Mouse (Mus musculus) urinary bladder, postnatal 14 days (tissue): Measurements from ENCODE around the gene Rhobtb1.

ENCODE experiments used
- DNase-seq: peaks from one replicate; pipeline ENCODE4 v3.0.0; 2021; ENCODE audit warnings: low spot score

The Rhobtb1 gene

DNA sequence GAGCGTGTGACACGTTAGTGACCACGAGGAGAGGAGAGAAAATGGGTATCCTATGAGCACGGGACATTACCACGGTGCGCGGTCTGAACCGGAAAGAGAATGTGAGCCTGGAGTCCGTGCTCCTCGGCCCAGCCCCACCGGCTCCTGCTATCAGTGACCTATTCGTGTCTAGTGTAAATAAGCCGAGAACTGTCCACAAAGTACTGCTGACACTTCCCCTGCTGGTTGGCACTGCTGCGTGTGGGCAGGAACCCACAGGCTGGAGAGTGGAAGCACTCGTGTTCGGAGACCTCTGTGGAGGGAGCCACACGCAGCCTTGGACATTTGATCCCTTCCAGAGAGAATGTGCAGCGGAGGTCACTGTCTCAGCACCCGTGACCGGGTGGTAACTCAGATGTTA lies at the start of gene Rhobtb1:
Gene Rhobtb1, plus strand, starts transcription at position 390 of the 400 bp plus-strand sequence.
- DNase-seq: peak; percentile 15

- DNase-seq: peak; percentile 71
Observed at GRCm38 (mm10) chr10:69101988-69102387, 49.2 kb upstream of the Rhobtb1 start.

DNA sequence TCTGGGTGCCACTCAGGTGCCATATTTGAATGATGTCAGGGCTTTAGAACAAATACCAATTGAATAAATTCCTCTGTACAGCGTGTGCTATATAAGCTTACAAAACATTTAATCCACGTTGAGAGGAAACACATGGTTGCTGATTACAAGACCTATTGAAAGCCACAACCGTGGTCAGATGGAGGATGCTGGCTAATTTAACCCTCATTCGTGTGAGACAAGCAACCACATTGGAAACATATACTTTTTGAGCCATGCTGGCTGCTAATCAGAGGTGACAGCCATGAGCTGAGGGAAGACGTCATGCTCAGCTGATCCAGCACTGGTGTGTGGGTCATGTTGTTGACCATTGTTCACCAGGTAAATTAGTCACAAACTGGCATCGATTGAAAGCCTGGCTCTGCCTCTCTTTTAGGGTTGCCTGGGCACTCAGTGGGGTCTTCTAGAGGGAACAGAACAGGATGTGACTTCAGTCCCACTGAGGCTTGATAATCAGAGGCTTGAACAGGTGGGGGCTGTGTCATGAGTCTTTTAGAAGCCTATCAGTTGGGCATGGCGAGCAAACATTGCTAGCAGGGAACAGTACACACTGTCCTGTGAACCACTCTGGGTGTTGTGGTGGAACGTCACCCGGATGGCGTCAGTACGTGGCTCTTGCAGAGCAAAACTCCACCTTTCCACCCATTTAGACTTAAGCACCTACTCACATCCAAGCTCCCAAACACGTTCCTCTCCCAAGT lies 46.9 kb upstream of the Rhobtb1 start:
- no peak for DNase-seq

- DNase-seq: no peak
Observed at GRCm38 (mm10) chr10:69104883-69105225, 46.4 kb upstream of the Rhobtb1 start.

- no peak for DNase-seq
Observed at GRCm38 (mm10) chr10:69106796-69107195, 44.4 kb upstream of the Rhobtb1 start.

- DNase-seq: peak; percentile 70
Observed at GRCm38 (mm10) chr10:69107253-69107652, 44.0 kb upstream of the Rhobtb1 start.

GRCm38 (mm10) chr10:69114384-69114783 lies 36.9 kb upstream of the Rhobtb1 start:
- DNase-seq: no peak

DNA sequence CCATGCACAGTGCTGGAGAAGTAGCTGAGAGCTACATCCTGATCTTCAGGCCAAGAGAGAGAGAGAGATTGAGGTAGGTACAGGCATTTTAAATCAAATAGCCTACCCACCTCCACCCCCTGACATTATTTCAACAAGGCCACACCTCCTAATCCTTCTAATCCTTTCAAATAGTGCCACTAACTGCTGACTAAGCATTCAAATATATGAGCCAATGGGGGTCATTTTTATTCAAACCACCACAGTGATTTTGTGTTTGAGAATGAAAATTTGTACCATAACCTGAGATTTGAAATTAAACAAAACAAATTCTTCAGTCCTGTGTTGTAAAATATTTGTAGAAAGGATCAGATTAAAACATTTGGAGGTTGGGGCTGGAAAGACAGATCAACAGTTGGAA lies 33.2 kb upstream of the Rhobtb1 start:
- no peak for DNase-seq

DNA sequence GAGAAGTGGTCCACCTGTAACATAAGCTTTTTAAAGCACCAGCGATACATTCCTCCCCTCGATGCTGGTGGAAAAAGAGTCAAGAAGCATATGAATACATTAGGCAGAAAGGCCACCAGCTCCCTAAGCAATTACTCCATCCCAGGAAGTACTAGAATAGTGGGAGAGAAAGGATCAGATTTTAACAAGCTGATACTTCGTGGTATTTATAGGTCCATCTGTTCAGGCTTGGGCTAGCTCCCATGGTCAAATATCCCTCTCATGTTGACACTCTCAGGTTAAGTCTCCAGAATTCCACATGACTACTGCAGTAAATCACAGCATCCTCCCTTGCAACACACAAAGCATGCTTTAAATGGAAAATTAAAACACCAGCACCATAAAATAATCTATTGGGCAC lies 32.3 kb upstream of the Rhobtb1 start:
- DNase-seq: no peak

- DNase-seq: no peak
Observed at GRCm38 (mm10) chr10:69119456-69119855, 31.8 kb upstream of the Rhobtb1 start.

DNA sequence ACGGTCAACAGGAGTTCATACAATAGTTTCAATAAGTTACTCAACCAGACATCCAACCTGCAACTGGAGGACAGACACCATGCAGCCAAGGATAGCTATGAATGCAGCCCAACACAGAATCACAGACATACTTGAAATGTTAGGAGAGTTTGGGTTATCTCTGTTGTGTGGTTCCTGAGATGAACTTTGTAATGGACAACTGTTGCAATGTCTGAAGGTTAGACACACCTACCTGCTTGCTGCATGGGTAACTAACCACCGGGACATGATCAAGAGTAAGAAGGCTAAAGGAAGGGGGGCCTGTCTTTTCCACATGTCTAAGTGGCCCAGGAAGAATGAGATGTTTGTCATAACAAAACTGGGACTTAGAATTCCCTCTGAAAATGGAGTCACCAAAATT lies 24.7 kb upstream of the Rhobtb1 start:
- no peak for DNase-seq

GRCm38 (mm10) chr10:69128531-69128930 lies 22.7 kb upstream of the Rhobtb1 start:
- no peak for DNase-seq

- DNase-seq: no peak
Observed at GRCm38 (mm10) chr10:69130613-69131012, 20.6 kb upstream of the Rhobtb1 start.

- no peak for DNase-seq
Observed at GRCm38 (mm10) chr10:69134356-69134755, 16.9 kb upstream of the Rhobtb1 start.

- DNase-seq: no peak
Observed at GRCm38 (mm10) chr10:69136241-69136828, 14.9 kb upstream of the Rhobtb1 start.

GRCm38 (mm10) chr10:69149252-69149651 lies 2.0 kb upstream of the Rhobtb1 start:
- no peak for DNase-seq

GRCm38 (mm10) chr10:69152971-69153370 lies 1.7 kb downstream of the Rhobtb1 start:
- no peak for DNase-seq

- DNase-seq: no peak
Observed at GRCm38 (mm10) chr10:69155428-69156175, 4.4 kb downstream of the Rhobtb1 start.

DNA sequence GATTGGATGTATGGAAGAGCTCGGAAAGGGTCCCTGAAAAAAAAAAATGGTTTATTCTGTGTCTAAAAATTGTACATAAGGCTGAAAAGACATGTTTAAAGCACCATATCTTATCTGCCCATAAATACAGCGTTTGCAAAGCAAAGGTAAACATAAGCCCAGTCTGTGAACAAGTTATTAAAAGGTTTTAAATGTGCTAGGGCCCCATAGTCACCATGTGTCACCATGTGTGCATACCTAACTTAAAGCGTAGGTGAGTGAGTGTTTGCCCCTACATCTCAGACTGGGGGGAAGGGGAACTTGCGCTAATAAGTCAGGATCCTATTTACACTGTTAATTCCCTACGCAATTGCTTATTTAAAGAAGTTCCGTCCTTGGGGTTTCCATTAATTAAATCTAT lies 5.2 kb downstream of the Rhobtb1 start:
- DNase-seq: no peak

DNA sequence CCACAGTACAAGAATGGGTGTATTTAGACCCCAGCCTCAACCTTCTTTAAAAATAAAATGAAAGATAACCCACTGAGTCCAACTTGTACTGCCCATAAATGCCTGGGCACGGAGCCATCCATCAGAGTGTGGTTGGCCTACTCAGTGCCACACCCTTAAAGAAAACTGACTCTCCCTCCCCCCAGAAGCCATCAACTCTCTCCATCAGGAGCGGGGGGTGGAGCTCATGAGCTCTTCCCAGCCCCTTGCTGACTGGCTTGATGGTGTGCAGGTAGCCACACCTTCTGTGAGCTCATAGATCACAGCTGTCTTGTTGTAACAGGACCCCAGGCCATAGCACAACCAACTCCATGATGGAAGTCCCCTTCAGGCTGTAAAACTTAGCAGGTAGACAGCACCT lies 6.2 kb downstream of the Rhobtb1 start:
- no peak for DNase-seq

DNA sequence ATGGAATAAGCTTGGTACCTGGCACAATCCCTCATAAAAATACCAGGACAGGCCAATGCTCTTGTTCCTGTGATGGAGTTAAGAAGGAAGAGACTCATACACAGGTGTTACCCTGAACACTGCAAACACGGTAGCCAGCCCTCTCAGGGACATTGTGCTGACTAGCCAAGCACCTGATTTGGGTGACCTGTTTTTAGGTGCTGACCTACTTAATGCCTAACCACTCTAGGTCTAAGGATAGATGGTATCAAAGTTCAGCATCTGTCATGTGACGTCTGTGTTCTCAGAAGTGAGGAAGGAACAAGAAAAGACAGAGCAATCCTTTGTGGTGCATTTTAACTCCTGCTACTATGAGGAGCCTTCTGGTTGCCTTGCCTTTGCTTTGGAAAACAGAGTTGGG lies 9.6 kb downstream of the Rhobtb1 start:
- DNase-seq: no peak

DNA sequence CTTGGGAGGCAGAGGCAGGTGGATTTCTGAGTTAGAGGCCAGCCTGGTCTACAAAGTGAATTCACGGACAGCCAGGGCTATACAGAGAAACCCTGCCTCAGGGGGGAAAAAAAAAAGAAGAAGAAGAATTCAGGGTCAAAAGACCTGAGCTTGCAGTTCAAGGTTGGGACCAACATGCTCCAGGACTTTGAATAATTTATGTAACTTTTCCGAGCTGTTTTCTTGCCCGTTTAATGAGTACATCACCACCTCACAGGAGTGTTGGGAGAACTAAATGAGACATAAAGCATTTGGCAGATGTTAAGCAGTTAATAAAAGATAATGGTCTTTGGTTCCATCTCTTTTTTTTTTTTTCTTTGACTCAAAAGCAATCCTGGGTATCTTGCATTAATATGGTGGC lies 10.3 kb downstream of the Rhobtb1 start:
- no peak for DNase-seq

GRCm38 (mm10) chr10:69162577-69162976 lies 11.3 kb downstream of the Rhobtb1 start:
- no peak for DNase-seq
